ENCODE assay signal across 8 mouse cellular contexts in the genomic region with DNA sequence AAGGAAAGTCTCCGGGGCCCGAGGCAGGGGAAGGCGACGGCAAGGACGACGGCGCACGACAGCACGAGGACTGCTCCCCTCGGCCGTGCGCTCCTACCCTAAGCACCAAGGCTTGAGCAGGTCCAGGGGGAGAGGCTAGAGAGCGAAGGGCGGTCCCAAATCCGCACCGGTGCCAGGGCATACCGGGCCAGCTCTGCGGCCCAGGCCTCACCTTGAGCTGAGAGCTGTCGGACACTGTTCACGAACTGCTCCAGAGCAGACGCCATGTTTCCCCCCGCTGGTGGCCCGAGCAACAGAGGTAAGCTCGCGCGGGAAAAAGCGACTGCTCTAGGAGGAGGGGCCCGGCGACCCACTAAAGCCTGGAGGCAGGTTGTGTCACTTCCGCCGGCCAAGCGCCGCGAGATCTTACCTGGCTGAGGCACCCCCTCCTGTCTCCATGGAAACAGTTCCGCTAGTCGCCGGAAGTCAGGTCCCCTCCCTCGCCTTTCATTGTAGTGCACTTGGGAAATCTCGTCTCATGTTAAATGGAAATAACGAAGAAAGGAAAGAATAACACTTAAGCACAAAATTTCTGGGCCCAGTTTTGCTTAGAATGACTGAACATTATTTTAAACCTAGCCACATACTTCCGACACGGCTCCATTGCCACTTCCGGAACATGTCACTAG. TPM values are rescaled to one million over a fixed set of nuclear protein-coding genes. Genes with fewer than 3 reads are reported as not detected.
DNase-seq lines count a peak whose midpoint lies in the region; ATAC-seq and TF ChIP-seq lines count a peak whose summit lies in the region.

A gene (minus strand): TSS at position 380 of the 668 bp plus-strand sequence.

- peak; percentile 80 for ATAC-seq in G1E (ENCODE audit: extremely low read depth, insufficient number of reproducible peaks, low FRiP score, poor library complexity, severe bottlenecking)
- peak; percentile 96 for ATAC-seq in forebrain, embryonic 16.5 days
- ATAC-seq in lung, embryonic 14.5 days (ENCODE audit: insufficient read depth), result peak; percentile 96

- peak; percentile 98 for DNase-seq in G1E (ENCODE audit: low spot score)
- DNase-seq in cerebellum, adult 18-20 months, result peak; percentile 94 to 98
- peak; percentile 91 to 92 for DNase-seq in heart, postnatal 36 days
- DNase-seq in layer of hippocampus, adult 2 months (ENCODE audit: low spot score in 2 of 2), result peak; percentile 93 to 98
- DNase-seq in lung, embryonic 14.5 days, result peak; percentile 99
- peak; percentile 94 for DNase-seq in thymus, adult 2 months

- H3K27ac ChIP-seq in forebrain, embryonic 16.5 days (ENCODE audit: low read length), result peak within 1 kb of the TSS; percentile 95
- peak within 1 kb of the TSS; percentile 98 for H3K27ac ChIP-seq in layer of hippocampus, adult 2 months
- H3K27ac ChIP-seq in lung, embryonic 14.5 days (ENCODE audit: low read depth), result peak within 1 kb of the TSS; percentile 98
- peak within 1 kb of the TSS; percentile 89 for H3K27ac ChIP-seq in olfactory bulb, adult 2 months (ENCODE audit: insufficient read depth, low read depth, low read length)
- peak within 1 kb of the TSS; percentile 88 for H3K27ac ChIP-seq in thymus, adult 2 months (ENCODE audit: control insufficient read depth, insufficient read depth, low read length)

- no peaks in the 10 kb centered on the region for H3K27me3 ChIP-seq in G1E (ENCODE audit: insufficient read depth, low read length)
- H3K27me3 ChIP-seq in forebrain, embryonic 16.5 days (replicated peaks; ENCODE audit: control insufficient read depth, insufficient read depth, low read length), result no peaks in the 10 kb centered on the region
- no peaks in the 10 kb centered on the region for H3K27me3 ChIP-seq in lung, embryonic 14.5 days (ENCODE audit: insufficient read depth, low read length)
- H3K27me3 ChIP-seq in thymus, adult 2 months (ENCODE audit: control insufficient read depth, insufficient read depth, low read length), result no peaks in the 10 kb centered on the region

- peak within 1 kb of the TSS; percentile 69 for H3K4me2 ChIP-seq in forebrain, embryonic 16.5 days (ENCODE audit: low read length)
- H3K4me2 ChIP-seq in lung, embryonic 14.5 days, result peak within 1 kb of the TSS; percentile 70

- H3K9ac ChIP-seq in forebrain, embryonic 16.5 days (replicated peaks; ENCODE audit: low read depth, low read length), result peak within 1 kb of the TSS; percentile 80
- peak within 1 kb of the TSS; percentile 95 for H3K9ac ChIP-seq in lung, embryonic 14.5 days

- peak; percentile 50 for TF ChIP-seq POLR2A in olfactory bulb, adult 2 months (IDR thresholded peaks at IDR 0.05; ENCODE audit: insufficient read depth, low read depth, low read length)
- peak; percentile 62; the same call in 1 of the 2 replicates for TF ChIP-seq POLR2A in thymus, adult 2 months (IDR thresholded peaks at IDR 0.05; ENCODE audit: control insufficient read depth, extremely low read depth, insufficient read depth, low read length, poor library complexity)

- no peak for TF ChIP-seq CTCF in G1E (IDR thresholded peaks at IDR 0.05; ENCODE audit: low read depth, low read length)
- TF ChIP-seq CTCF in layer of hippocampus, adult 2 months (conservative IDR thresholded peaks at IDR 0.05), result peak; percentile 22; the same call in 1 of the 2 replicates
- peak; percentile 15; the same call in 1 of the 2 replicates for TF ChIP-seq CTCF in lung, embryonic 14.5 days (IDR thresholded peaks at IDR 0.05; ENCODE audit: low read depth)
- TF ChIP-seq CTCF in olfactory bulb, adult 2 months (IDR thresholded peaks at IDR 0.05; ENCODE audit: insufficient read depth, low read depth, low read length), result no peak
- TF ChIP-seq CTCF in thymus, adult 2 months (IDR thresholded peaks at IDR 0.05; ENCODE audit: borderline replicate concordance, control insufficient read depth, extremely low read depth, insufficient read depth, low read length, poor library complexity), result no peak

- H3K4me3 ChIP-seq in G1E (ENCODE audit: low read depth, low read length), result peak within 1 kb of the TSS; percentile 96
- H3K4me3 ChIP-seq in forebrain, embryonic 16.5 days (replicated peaks; ENCODE audit: low read length), result peak within 1 kb of the TSS; percentile 66
- H3K4me3 ChIP-seq in layer of hippocampus, adult 2 months, result peak within 1 kb of the TSS; percentile 69
- H3K4me3 ChIP-seq in lung, embryonic 14.5 days (ENCODE audit: low read depth, low read length), result peak within 1 kb of the TSS; percentile 98
- peak within 1 kb of the TSS; percentile 83 for H3K4me3 ChIP-seq in olfactory bulb, adult 2 months (ENCODE audit: insufficient read depth, low read depth, low read length)
- H3K4me3 ChIP-seq in thymus, adult 2 months (ENCODE audit: control insufficient read depth, insufficient read depth, low read length), result peak within 1 kb of the TSS; percentile 88

- WGBS in forebrain, embryonic 16.5 days, result under 1% methylated on average over 43 of the region's 43 CpGs
- under 1% methylated on average over 43 of the region's 43 CpGs for WGBS in lung, embryonic 14.5 days
- WGBS in olfactory bulb, adult 2 months, result under 1% methylated on average over 43 of the region's 43 CpGs
- under 1% methylated on average over 43 of the region's 43 CpGs for WGBS in thymus, adult 2 months

- H3K9me3 ChIP-seq in G1E (replicated peaks), result no peaks in the 10 kb centered on the region
- no peaks in the 10 kb centered on the region for H3K9me3 ChIP-seq in forebrain, embryonic 16.5 days (ENCODE audit: control insufficient read depth, low read length)
- no peaks in the 10 kb centered on the region for H3K9me3 ChIP-seq in lung, embryonic 14.5 days (ENCODE audit: low read depth, low read length)

- intact Hi-C loops in heart, postnatal 36 days (cut with DNase I), result loop anchor here (2.0 kb wide), 1 partner anchor 29 kb away; a partner anchor contains a TSS

- H3K36me3 ChIP-seq in G1E (replicated peaks), result peaks cover 70% of the 10 kb centered on the region
- no peaks in the 10 kb centered on the region for H3K36me3 ChIP-seq in forebrain, embryonic 16.5 days (ENCODE audit: control insufficient read depth, insufficient read depth)
- peaks cover 26% of the 10 kb centered on the region for H3K36me3 ChIP-seq in lung, embryonic 14.5 days (ENCODE audit: insufficient read depth)
- H3K36me3 ChIP-seq in thymus, adult 2 months (ENCODE audit: control insufficient read depth, insufficient read depth, low read length), result peaks cover 3% of the 10 kb centered on the region; the same call in 1 of the 2 replicates

- peaks cover 40% of the 10 kb centered on the region for H3K4me1 ChIP-seq in G1E (ENCODE audit: insufficient read depth, low read depth, low read length)
- peaks cover 22% of the 10 kb centered on the region for H3K4me1 ChIP-seq in forebrain, embryonic 16.5 days (replicated peaks; ENCODE audit: control insufficient read depth, insufficient read depth, low read length)
- peaks cover 6% of the 10 kb centered on the region; the same call in 1 of the 2 replicates for H3K4me1 ChIP-seq in lung, embryonic 14.5 days (ENCODE audit: insufficient read depth)
- H3K4me1 ChIP-seq in olfactory bulb, adult 2 months (ENCODE audit: control insufficient read depth, insufficient read depth, low read length), result no peaks in the 10 kb centered on the region
- no peaks in the 10 kb centered on the region for H3K4me1 ChIP-seq in thymus, adult 2 months (replicated peaks; ENCODE audit: control insufficient read depth, insufficient read depth, low read length)

RNA-seq across cellular contexts. Expression of the gene that starts here (rescaled TPM):
- total RNA-seq in G1E (2014; fragmentation: Nextera tagmentation) (157 and 165 TPM in 2 replicates), G1E (2017) (231 and 247 TPM in 2 replicates)
- 15.2 and 20.8 TPM in 2 replicates for polyA plus RNA-seq in G1E (2012)
- 200 and 212 TPM in 2 replicates for polyA plus RNA-seq in forebrain, embryonic 16.5 days (2015; fragmentation: Nextera tagmentation; extraction: Ambion mirVana)
- total RNA-seq in heart, postnatal 36 days (2021), result 10 to 100 TPM; 74.8 to 75.0 TPM
- total RNA-seq in layer of hippocampus, adult 2 months (2021), result 10 to 100 TPM; 75.1 to 80.5 TPM
- polyA plus RNA-seq in lung, embryonic 14.5 days (2014; fragmentation: Nextera tagmentation; extraction: Ambion mirVana), result 224 and 228 TPM in 2 replicates
- polyA plus RNA-seq in olfactory bulb, adult 2 months (2012; ENCODE audit: insufficient read depth, insufficient read length, low replicate concordance, missing spikeins), result not detected in 2 replicates
- polyA plus RNA-seq in thymus, adult 2 months (2012; rRNA removed), result 31.0 and 35.3 TPM in 2 replicates

Comparison
In these comparisons a context has a peak if more than half of its experiments do, and no peak if none do; other contexts are left out.
1. Peak in every context shown above with its lines: DNase-seq, ATAC-seq, H3K4me3 ChIP-seq and H3K27ac ChIP-seq.
2. CTCF ChIP-seq: peak in layer of hippocampus, adult 2 months (single experiment) and lung, embryonic 14.5 days (single experiment); none in G1E (single experiment), olfactory bulb, adult 2 months (single experiment) and thymus, adult 2 months (single experiment).